Mouse (Mus musculus): ENCODE measurements at regions not wholly inside any gene's neighbourhood (a gene's known extent, or its start where the extent isn't known, plus 50 kb on each side); places are given as distances from the start of the nearest gene placed in this dataset.

GRCm38 (mm10) chr4:69538172-69538908 lies 584.1 kb upstream of the Brinp1 start:
- no peak for TF ChIP-seq CTCF (IDR thresholded peaks at IDR 0.05; ENCODE audit: extremely low read depth, insufficient read depth, low read length)
- no peak for TF ChIP-seq POLR2A (IDR thresholded peaks at IDR 0.05; ENCODE audit: extremely low read depth, insufficient read depth, low read length)
